Mouse (Mus musculus) spleen, postnatal 36 days (tissue): Measurements from ENCODE around the gene Olfr159.
A peak's percentile ranks its signal among the peaks of the same experiment; 100 is the strongest.

ENCODE experiments used
- DNase-seq, 2 experiments: peaks; one replicate each; pipeline ENCODE4 v3.0.0; 2022; ENCODE audit warnings: low spot score in 2 of 2, mixed read lengths in 1 of 2

Gene Olfr159

GRCm38 (mm10) chr4:43729794-43730550 is 40.8 kb downstream of the Olfr159 start, which contains the start of gene Spaar:
Gene Spaar (plus strand): TSS chr4:43730034.
- no peak for DNase-seq

- DNase-seq, result no peak
Measured at GRCm38 (mm10) chr4:43729126-43729525, 41.7 kb downstream of the Olfr159 start.

- DNase-seq, result no peak
Measured at GRCm38 (mm10) chr4:43728576-43728954, 42.2 kb downstream of the Olfr159 start.

GRCm38 (mm10) chr4:43727718-43728575 is 42.9 kb downstream of the Olfr159 start:
- no peak for DNase-seq

- peak; percentile 11 to 14 for DNase-seq
Measured at GRCm38 (mm10) chr4:43726995-43727394, 43.8 kb downstream of the Olfr159 start, which contains the start of gene Hrct1. Gene Hrct1 (plus strand): TSS chr4:43727188.

GRCm38 (mm10) chr4:43726228-43726993 is 44.4 kb downstream of the Olfr159 start:
- DNase-seq, result no peak

- DNase-seq, result no peak
Measured at GRCm38 (mm10) chr4:43724764-43725163, 46.0 kb downstream of the Olfr159 start.

- DNase-seq, result no peak
Measured at GRCm38 (mm10) chr4:43722191-43722590, 48.6 kb downstream of the Olfr159 start.

GRCm38 (mm10) chr4:43720491-43721228 is 50.1 kb downstream of the Olfr159 start:
- DNase-seq, result no peak
